Mouse (Mus musculus): ENCODE results near the gene Hdac6. TPM values are rescaled to one million over a fixed set of nuclear protein-coding genes. Genes with fewer than 3 reads are reported as not detected.

Hdac6 gene
- total and polyA plus RNA-seq, 2 experiments from 2014 or later, result 65.5 to 111 TPM

GRCm38 (mm10) chrX:7971292-7971691 lies 23.6 kb upstream of the Hdac6 start:
- WGBS, result 63% methylated on average over 4 of the region's 4 CpGs

DNA sequence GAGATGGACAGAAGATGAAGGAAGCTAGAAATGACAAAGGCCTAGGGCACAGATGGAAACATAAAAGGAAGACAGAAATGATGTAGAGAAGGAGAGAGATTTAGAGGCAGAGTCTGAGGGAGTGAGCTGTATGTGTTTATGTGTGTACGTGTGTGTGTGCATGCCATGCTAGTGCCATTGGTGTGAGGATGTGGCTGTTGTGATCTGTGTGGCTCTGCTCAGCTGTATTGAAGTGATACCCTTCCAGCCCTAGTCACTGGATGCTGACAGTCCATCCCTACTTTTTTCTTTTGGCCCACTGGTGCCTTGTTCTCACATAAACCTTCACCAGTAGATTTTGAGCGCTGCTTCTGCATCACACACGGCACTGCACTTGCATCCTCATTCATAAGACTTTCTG lies 21.2 kb upstream of the Hdac6 start:
- H3K9me3 ChIP-seq (ENCODE audit: low read length), result no peaks in the 10 kb centered on the region
- H3K4me3 ChIP-seq (ENCODE audit: low read depth, low read length), result no peak overlapping the region
- ATAC-seq (ENCODE audit: low FRiP score) (no peak), DNase-seq (ENCODE audit: low spot score) (no peak)
- H3K27me3 ChIP-seq (ENCODE audit: insufficient read depth, low read length), result no peaks in the 10 kb centered on the region
- H3K36me3 ChIP-seq (ENCODE audit: insufficient read depth, low read length), result no peaks in the 10 kb centered on the region
- H3K9ac ChIP-seq (replicated peaks; ENCODE audit: low read length, poor library complexity, severe bottlenecking), result no peak overlapping the region
- no peak overlapping the region for H3K4me2 ChIP-seq (ENCODE audit: low read depth, low read length, poor library complexity, severe bottlenecking)
- H3K4me1 ChIP-seq (ENCODE audit: insufficient read depth, low read length), result no peaks in the 10 kb centered on the region
- TF ChIP-seq CTCF (IDR thresholded peaks at IDR 0.05), result no peak
- H3K27ac ChIP-seq (ENCODE audit: low read depth, low read length), result no peak overlapping the region
- WGBS, result 91% methylated on average over 3 of the region's 3 CpGs

More at GRCm38 (mm10) chrX:7971292-7971691, 23.6 kb upstream of the Hdac6 start:
- Histone ChIP-seq H3K4me1 (ENCODE audit: insufficient read depth, low read length) (no peaks in the 10 kb centered on the region), H3K4me2 (ENCODE audit: low read depth, low read length, poor library complexity, severe bottlenecking) (no peak overlapping the region), H3K4me3 (ENCODE audit: low read depth, low read length) (no peak overlapping the region), H3K9ac (replicated peaks; ENCODE audit: low read length, poor library complexity, severe bottlenecking) (no peak overlapping the region), H3K27me3 (ENCODE audit: insufficient read depth, low read length) (no peaks in the 10 kb centered on the region), H3K9me3 (ENCODE audit: low read length) (no peaks in the 10 kb centered on the region), H3K36me3 (ENCODE audit: insufficient read depth, low read length) (no peaks in the 10 kb centered on the region), H3K27ac (ENCODE audit: low read depth, low read length) (no peak overlapping the region)
- no peak for TF ChIP-seq CTCF (IDR thresholded peaks at IDR 0.05)
- no peak for DNase-seq (ENCODE audit: low spot score)
- ATAC-seq (ENCODE audit: low FRiP score), result no peak

DNA sequence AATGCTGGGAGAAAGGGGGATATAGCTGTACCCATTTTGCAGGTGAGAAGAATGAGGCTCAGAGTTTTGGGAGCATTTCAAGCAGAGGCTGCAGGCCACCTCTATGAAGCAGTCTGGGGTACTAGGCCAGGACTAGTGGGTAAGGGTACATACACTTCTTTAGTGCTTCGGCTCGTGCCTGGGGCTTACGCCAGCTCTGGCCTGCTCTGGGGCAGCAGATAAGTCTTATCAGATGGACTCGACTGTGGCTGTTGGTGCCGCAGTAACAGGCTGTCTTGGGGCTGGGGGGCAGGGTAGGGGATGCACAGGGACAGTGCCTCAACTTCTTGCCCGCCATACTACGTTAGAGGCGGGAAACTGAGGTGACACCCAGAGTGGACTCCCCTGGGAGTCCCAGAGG lies 20.5 kb upstream of the Hdac6 start:
- Histone ChIP-seq H3K4me1 (ENCODE audit: insufficient read depth, low read length) (no peaks in the 10 kb centered on the region), H3K9ac (replicated peaks; ENCODE audit: low read length, poor library complexity, severe bottlenecking) (no peak overlapping the region), H3K4me2 (ENCODE audit: low read depth, low read length, poor library complexity, severe bottlenecking) (no peak overlapping the region), H3K27ac (ENCODE audit: low read depth, low read length) (no peak overlapping the region), H3K4me3 (ENCODE audit: low read depth, low read length) (no peak overlapping the region), H3K9me3 (ENCODE audit: low read length) (no peaks in the 10 kb centered on the region), H3K36me3 (ENCODE audit: insufficient read depth, low read length) (no peaks in the 10 kb centered on the region), H3K27me3 (ENCODE audit: insufficient read depth, low read length) (no peaks in the 10 kb centered on the region)
- WGBS, result 78% methylated on average over 8 of the region's 8 CpGs
- ATAC-seq (ENCODE audit: low FRiP score) (no peak), DNase-seq (ENCODE audit: low spot score) (no peak)
- no peak for TF ChIP-seq CTCF (IDR thresholded peaks at IDR 0.05)

DNA sequence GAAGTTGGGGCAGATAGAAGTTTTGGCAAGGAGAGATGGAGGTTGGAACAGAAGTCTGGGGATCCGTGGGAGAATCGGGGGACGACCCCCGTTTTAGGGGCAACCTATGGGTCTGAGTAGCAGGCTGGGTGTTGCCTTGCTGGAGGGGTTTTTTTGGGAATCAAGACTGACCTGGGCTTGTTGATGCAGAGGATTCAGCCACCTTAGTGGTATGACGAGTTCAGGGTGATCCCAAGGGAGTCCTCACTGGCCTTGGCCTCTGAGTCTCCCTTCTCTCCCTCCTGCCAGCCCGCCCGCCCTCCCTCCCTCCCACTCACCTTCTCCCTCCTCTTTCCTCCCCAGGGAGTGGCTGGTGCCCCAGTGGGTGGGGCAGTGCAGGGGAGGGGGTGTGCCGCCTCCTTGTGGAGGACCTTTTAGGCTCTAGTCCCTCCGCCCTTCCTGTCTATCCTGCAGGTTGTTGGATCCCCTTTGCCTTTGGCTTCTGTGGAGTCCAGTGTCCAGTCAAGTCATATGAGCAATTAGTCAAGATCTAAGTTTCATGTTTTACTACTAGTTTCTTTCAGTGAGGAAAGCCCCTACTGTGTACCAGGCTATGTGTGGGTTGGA lies 20.0 kb upstream of the Hdac6 start:
- H3K4me1 ChIP-seq (ENCODE audit: insufficient read depth, low read length), result no peaks in the 10 kb centered on the region
- no peak overlapping the region for H3K27ac ChIP-seq (ENCODE audit: low read depth, low read length)
- DNase-seq (ENCODE audit: low spot score) (no peak), ATAC-seq (ENCODE audit: low FRiP score) (no peak)
- H3K9me3 ChIP-seq (ENCODE audit: low read length), result no peaks in the 10 kb centered on the region
- 85% methylated on average over 8 of the region's 9 CpGs for WGBS
- H3K36me3 ChIP-seq (ENCODE audit: insufficient read depth, low read length), result no peaks in the 10 kb centered on the region
- H3K4me3 ChIP-seq (ENCODE audit: low read depth, low read length), result no peak overlapping the region
- no peak overlapping the region for H3K9ac ChIP-seq (replicated peaks; ENCODE audit: low read length, poor library complexity, severe bottlenecking)
- H3K4me2 ChIP-seq (ENCODE audit: low read depth, low read length, poor library complexity, severe bottlenecking), result no peak overlapping the region
- no peak for TF ChIP-seq CTCF (IDR thresholded peaks at IDR 0.05)
- no peaks in the 10 kb centered on the region for H3K27me3 ChIP-seq (ENCODE audit: insufficient read depth, low read length)

DNA sequence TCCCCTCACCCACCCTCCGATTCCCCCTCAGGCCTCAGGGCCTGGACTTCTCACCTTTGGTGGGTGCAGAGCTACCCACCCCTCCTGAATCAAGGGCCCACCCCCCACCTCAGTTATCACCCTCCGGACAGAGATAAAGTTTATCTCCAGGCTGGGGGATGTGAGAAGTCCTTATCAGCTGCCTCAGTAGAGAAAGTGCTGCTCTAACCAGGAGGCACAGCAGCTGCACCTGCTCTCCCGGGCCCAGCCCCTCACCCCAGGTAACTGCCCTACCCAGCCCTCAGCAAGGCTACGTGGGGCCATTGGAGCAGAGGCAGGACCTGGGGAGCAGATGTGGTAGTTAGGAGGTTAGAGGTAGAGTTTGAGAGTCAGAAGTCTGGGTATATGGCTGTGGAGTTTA lies 18.5 kb upstream of the Hdac6 start:
- H3K9me3 ChIP-seq (ENCODE audit: low read length), result no peaks in the 10 kb centered on the region
- ATAC-seq (ENCODE audit: low FRiP score) (no peak), DNase-seq (ENCODE audit: low spot score) (no peak)
- 77% methylated on average over 4 of the region's 4 CpGs for WGBS
- no peaks in the 10 kb centered on the region for H3K4me1 ChIP-seq (ENCODE audit: insufficient read depth, low read length)
- H3K27me3 ChIP-seq (ENCODE audit: insufficient read depth, low read length), result no peaks in the 10 kb centered on the region
- no peak overlapping the region for H3K9ac ChIP-seq (replicated peaks; ENCODE audit: low read length, poor library complexity, severe bottlenecking)
- no peaks in the 10 kb centered on the region for H3K36me3 ChIP-seq (ENCODE audit: insufficient read depth, low read length)
- no peak for TF ChIP-seq CTCF (IDR thresholded peaks at IDR 0.05)
- H3K4me3 ChIP-seq (ENCODE audit: low read depth, low read length), result no peak overlapping the region
- H3K27ac ChIP-seq (ENCODE audit: low read depth, low read length), result no peak overlapping the region
- no peak overlapping the region for H3K4me2 ChIP-seq (ENCODE audit: low read depth, low read length, poor library complexity, severe bottlenecking)

DNA sequence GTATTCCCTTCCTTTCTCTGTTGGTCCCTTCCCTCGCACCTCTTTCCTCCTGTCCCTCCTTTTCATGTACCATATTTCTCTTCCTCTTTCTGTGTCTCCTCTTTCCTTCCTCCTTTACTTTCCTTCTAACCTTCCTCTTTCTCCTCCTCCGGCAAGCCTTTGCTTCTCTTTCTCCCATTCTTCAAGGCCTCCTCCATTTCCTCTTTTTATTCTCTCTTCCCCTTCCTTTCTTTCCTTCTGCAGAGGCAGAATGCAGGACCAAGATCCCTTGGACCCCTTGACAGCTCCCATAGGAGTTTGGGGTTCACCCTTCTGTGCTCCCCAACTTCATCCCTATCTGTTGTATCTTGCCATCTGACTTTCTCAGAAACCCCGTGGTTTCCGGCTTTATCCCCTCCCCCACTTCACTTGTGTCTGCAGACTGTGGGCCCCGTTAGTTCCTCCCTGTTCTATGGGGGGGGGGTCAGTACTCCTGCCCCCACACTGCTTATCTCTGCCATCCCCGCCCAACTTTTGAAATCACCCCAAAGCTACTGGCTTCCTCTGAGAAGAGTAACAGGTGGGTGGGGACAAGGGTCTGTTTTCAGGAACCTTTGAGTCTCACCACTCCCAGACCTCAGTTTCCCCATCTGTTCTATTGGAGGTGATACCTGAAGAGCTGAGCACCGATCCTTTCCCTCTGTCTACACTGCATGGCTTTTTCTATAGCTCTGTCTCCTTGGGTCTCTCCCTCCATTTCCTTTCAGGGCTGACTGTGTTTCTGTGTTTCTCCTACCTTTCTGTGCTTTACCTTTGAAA lies 16.3 kb upstream of the Hdac6 start:
- H3K4me1 ChIP-seq (ENCODE audit: insufficient read depth, low read length), result no peaks in the 10 kb centered on the region
- 85% methylated on average over 7 of the region's 7 CpGs for WGBS
- no peak overlapping the region for H3K27ac ChIP-seq (ENCODE audit: low read depth, low read length)
- H3K9me3 ChIP-seq (ENCODE audit: low read length), result no peaks in the 10 kb centered on the region
- ATAC-seq (ENCODE audit: low FRiP score) (no peak), DNase-seq (ENCODE audit: low spot score) (no peak)
- H3K4me3 ChIP-seq (ENCODE audit: low read depth, low read length), result no peak overlapping the region
- no peak for TF ChIP-seq CTCF (IDR thresholded peaks at IDR 0.05)
- no peak overlapping the region for H3K9ac ChIP-seq (replicated peaks; ENCODE audit: low read length, poor library complexity, severe bottlenecking)
- H3K4me2 ChIP-seq (ENCODE audit: low read depth, low read length, poor library complexity, severe bottlenecking), result no peak overlapping the region
- H3K36me3 ChIP-seq (ENCODE audit: insufficient read depth, low read length), result no peaks in the 10 kb centered on the region
- H3K27me3 ChIP-seq (ENCODE audit: insufficient read depth, low read length), result no peaks in the 10 kb centered on the region

Measured in midbrain, postnatal 0 days (tissue).